8 mouse cellular contexts compared by ENCODE assay signal in genomic region chr12:86305635-86306243, GRCm38 (mm10). TPM values are rescaled to one million over a fixed set of nuclear protein-coding genes. Genes with fewer than 3 reads are reported as not detected.
DNase-seq lines count a peak whose midpoint lies in the region; ATAC-seq and TF ChIP-seq lines count a peak whose summit lies in the region.

No protein-coding gene starts in this region.

- no peaks in the 10 kb centered on the region for H3K27me3 ChIP-seq in hindbrain, embryonic 11.5 days (ENCODE audit: control insufficient read depth, insufficient read depth, low read length)
- H3K27me3 ChIP-seq in midbrain, postnatal 0 days (ENCODE audit: insufficient read depth, low read length), result no peaks in the 10 kb centered on the region

- no peak overlapping the region for H3K27ac ChIP-seq in hindbrain, embryonic 11.5 days (ENCODE audit: low read depth, low read length)
- H3K27ac ChIP-seq in midbrain, postnatal 0 days (ENCODE audit: low read depth, low read length), result no peak overlapping the region

- peak overlapping the region; percentile 15 for H3K4me2 ChIP-seq in hindbrain, embryonic 11.5 days (replicated peaks; ENCODE audit: low read depth, low read length)
- peak overlapping the region; percentile 15; the same call in 1 of the 2 replicates for H3K4me2 ChIP-seq in midbrain, postnatal 0 days (ENCODE audit: low read depth, low read length, poor library complexity, severe bottlenecking)

- no peak overlapping the region for H3K9ac ChIP-seq in hindbrain, embryonic 11.5 days (ENCODE audit: low read depth, low read length)
- no peak overlapping the region for H3K9ac ChIP-seq in midbrain, postnatal 0 days (replicated peaks; ENCODE audit: low read length, poor library complexity, severe bottlenecking)

- H3K36me3 ChIP-seq in hindbrain, embryonic 11.5 days (ENCODE audit: control insufficient read depth, insufficient read depth, low read length), result no peaks in the 10 kb centered on the region
- H3K36me3 ChIP-seq in midbrain, postnatal 0 days (ENCODE audit: insufficient read depth, low read length), result no peaks in the 10 kb centered on the region

- H3K4me1 ChIP-seq in hindbrain, embryonic 11.5 days (replicated peaks; ENCODE audit: control insufficient read depth, insufficient read depth, low read length), result no peaks in the 10 kb centered on the region
- no peaks in the 10 kb centered on the region for H3K4me1 ChIP-seq in midbrain, postnatal 0 days (ENCODE audit: insufficient read depth, low read length)

- intact Hi-C loops in left cerebral cortex, postnatal 4 days (cut with DNase I), result no loop called here

- peak; percentile 32; the same call in 1 of the 2 replicates for TF ChIP-seq CTCF in midbrain, postnatal 0 days (IDR thresholded peaks at IDR 0.05)

- no peak for ATAC-seq in hindbrain, embryonic 11.5 days (ENCODE audit: low FRiP score)
- ATAC-seq in midbrain, postnatal 0 days (ENCODE audit: low FRiP score), result no peak

- DNase-seq in left cerebral cortex, postnatal 4 days, result peak; percentile 13
- no peak for DNase-seq in left cerebral cortex, adult 8-10 months (ENCODE audit: low spot score in 2 of 2)
- DNase-seq in embryo, embryonic 9.5 days (ENCODE audit: extremely low spot score), result peak; percentile 61
- DNase-seq in hindbrain, embryonic 11.5 days (ENCODE audit: low spot score), result peak; percentile 36
- DNase-seq in liver, result peak; percentile 37
- no peak for DNase-seq in midbrain, postnatal 0 days (ENCODE audit: low spot score)
- DNase-seq in right cerebral cortex, adult 2 months (ENCODE audit: low spot score in 2 of 2), result no peak
- no peak for DNase-seq in layer of hippocampus, postnatal 14 days (ENCODE audit: low spot score in 2 of 2)

- WGBS in hindbrain, embryonic 11.5 days, result 18% methylated on average over 15 of the region's 15 CpGs
- 22% methylated on average over 15 of the region's 15 CpGs for WGBS in midbrain, postnatal 0 days

- H3K9me3 ChIP-seq in hindbrain, embryonic 11.5 days (ENCODE audit: control insufficient read depth, low read length), result no peaks in the 10 kb centered on the region
- no peaks in the 10 kb centered on the region for H3K9me3 ChIP-seq in midbrain, postnatal 0 days (ENCODE audit: low read length)

- H3K4me3 ChIP-seq in hindbrain, embryonic 11.5 days (ENCODE audit: low read depth, low read length), result peak overlapping the region; percentile 3; the same call in 1 of the 2 replicates
- no peak overlapping the region for H3K4me3 ChIP-seq in midbrain, postnatal 0 days (ENCODE audit: low read depth, low read length)

RNA-seq across cellular contexts. Expression of gene Esrrb, which starts 55.2 kb away (rescaled TPM):
- under 1 TPM; 0.08 to 0.70 TPM for total RNA-seq in left cerebral cortex, postnatal 4 days (2021)
- total RNA-seq in left cerebral cortex, adult 8-10 months (2022), result 1 to 10 TPM; 1.6 to 2.3 (median 1.8) TPM
- polyA plus RNA-seq in hindbrain, embryonic 11.5 days (2014; fragmentation: Nextera tagmentation; extraction: Ambion mirVana), result 0.78 and 0.91 TPM in 2 replicates
- 10.1 and 11.6 TPM in 2 replicates for total RNA-seq in midbrain, postnatal 0 days (2014; rRNA removed)
- polyA plus RNA-seq in midbrain, postnatal 0 days (2015; fragmentation: Nextera tagmentation; extraction: Ambion mirVana), result 3.3 and 4.3 TPM in 2 replicates
- total RNA-seq in layer of hippocampus, postnatal 14 days (2021), result 1 to 10 TPM; 1.5 to 1.7 TPM

Comparison
In these comparisons a context has a peak if more than half of its experiments do, and no peak if none do; other contexts are left out.
1. DNase-seq: peak in left cerebral cortex, postnatal 4 days (single experiment), embryo, embryonic 9.5 days (single experiment), hindbrain, embryonic 11.5 days (single experiment) and liver (single experiment); none in left cerebral cortex, adult 8-10 months (0 of 2), midbrain, postnatal 0 days (single experiment), right cerebral cortex, adult 2 months (0 of 2) and layer of hippocampus, postnatal 14 days (0 of 2).